Mouse (Mus musculus) testis, postnatal 10 days (tissue): ENCODE measurements around the gene Iffo2.

Experiments
- DNase-seq: peaks from one replicate; pipeline ENCODE4 v3.0.0; 2021; ENCODE audit warnings: low spot score

Iffo2 gene

GRCm38 (mm10) chr4:139606732-139607131 is 76.4 kb downstream of the Iffo2 start:
- DNase-seq, result no peak

DNA sequence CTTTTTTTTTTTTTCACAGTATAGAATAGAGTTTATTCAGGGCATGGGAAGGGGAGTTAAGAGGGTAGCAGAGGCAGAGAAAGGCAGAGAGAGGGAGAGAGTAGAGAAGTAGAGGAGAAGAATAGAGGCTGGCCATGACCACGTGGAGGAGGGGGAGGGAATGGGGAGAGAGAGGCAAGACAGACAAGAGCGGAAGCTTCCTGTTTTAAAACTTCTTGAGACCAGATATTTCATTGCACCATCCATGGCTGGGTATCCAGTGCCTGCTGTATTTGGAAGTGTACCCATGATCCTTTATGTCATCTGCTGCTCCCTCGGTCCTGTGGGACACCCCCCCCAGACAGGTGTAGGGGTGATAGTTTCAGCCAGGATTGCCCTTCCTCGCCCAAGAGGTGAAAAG is 78.6 kb downstream of the Iffo2 start:
- no peak for DNase-seq

GRCm38 (mm10) chr4:139610954-139611353 is 80.6 kb downstream of the Iffo2 start:
- no peak for DNase-seq

DNA sequence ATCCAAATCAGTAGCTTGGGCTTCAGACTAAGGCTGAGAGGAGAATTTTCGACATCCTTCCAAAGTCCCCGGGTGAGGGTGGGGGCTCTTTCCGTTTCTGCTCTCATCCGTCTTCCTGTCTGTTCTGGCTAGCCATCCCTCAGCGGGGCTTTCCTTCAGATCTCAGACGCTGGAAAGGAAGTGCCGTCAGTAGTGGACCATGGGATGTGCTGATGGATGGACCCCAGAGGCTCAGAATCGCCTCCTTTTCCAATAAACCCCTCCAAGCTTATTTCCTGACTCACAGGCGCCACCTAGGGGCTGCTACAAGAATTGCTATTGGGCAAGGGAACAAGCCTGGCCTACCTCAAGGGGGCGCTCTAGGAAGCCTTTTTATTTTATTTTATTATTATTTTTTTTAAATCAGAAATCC is 81.2 kb downstream of the Iffo2 start:
- DNase-seq, result peak; percentile 94

- DNase-seq, result no peak
Observed at GRCm38 (mm10) chr4:139614524-139615260, 84.3 kb downstream of the Iffo2 start.

DNA sequence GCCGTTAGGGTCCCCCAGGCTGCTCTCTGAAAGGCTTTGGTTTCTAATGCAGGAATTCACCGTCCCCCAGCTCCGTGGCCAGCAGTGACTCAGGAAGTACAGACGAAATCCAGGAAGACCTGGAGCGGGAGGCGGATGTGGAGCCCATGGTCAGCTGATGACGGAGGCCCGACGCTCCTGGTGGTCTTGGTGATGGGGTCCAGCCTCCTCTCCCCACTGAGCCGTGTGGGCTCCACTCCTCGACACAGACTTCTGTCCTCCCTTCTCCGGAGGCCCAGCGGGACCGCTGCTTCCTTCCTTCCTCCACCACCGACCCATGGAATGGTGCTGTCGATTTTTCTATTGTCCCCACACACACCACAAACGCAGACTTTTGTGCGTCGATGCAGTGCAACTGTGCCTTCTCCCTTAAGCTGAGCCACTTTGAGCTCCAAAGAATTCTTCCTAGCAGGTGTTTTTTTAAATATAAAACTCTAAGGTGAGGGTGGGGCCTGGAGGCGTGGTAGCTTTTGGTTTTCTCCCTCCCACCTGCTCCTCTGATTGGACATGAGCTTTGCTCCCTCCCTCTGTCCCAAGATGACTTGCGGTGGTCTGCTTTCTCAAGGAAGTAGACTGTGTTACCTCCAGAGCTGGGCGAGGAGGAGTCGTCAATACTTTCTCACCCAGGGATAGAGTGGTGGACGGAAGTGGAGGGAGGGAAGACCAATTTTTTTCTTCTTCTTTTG is 86.1 kb downstream of the Iffo2 start:
- DNase-seq, result no peak

DNA sequence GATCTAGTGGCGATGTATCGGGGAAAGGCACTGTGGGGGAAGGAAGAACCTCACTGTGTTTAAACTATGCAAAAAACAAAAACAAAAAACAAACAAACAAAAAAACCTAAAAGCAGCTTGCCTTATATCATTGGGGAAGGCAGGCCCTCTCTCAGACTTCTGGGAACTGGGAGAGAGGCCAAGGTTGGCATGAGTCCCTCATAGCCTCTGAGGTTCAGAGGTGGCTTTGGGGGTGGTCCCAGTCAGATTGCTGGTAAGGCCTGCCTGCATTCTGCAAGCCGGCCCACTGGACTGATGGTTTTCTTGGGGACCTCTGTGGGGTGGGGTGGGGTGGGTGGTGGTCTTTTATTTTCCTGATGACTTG is 86.6 kb downstream of the Iffo2 start:
- DNase-seq, result no peak

DNA sequence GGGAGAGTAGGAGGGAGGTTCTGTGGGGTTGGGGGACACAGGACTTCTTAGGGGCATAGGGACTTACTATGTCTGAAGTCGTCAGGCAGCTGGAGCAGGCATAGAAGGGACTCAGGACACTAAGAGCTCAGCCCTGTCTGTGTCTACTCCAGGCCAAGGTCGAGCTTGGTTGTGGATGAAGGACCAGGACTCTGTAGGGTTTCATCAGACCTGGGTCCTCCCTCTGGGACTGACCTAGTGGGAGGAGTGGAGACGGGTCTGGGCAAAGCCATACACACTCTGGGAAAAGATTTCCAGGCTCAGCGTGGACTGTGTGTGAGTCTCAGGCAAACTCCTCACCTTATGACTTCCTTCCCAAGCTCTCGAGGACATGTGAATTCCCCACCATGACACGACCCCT is 89.4 kb downstream of the Iffo2 start:
- DNase-seq, result no peak

- peak; percentile 88 for DNase-seq
Observed at GRCm38 (mm10) chr4:139622373-139623282, 92.3 kb downstream of the Iffo2 start, which contains the start of gene Aldh4a1. Gene Aldh4a1 (plus strand): TSS chr4:139622866.

DNA sequence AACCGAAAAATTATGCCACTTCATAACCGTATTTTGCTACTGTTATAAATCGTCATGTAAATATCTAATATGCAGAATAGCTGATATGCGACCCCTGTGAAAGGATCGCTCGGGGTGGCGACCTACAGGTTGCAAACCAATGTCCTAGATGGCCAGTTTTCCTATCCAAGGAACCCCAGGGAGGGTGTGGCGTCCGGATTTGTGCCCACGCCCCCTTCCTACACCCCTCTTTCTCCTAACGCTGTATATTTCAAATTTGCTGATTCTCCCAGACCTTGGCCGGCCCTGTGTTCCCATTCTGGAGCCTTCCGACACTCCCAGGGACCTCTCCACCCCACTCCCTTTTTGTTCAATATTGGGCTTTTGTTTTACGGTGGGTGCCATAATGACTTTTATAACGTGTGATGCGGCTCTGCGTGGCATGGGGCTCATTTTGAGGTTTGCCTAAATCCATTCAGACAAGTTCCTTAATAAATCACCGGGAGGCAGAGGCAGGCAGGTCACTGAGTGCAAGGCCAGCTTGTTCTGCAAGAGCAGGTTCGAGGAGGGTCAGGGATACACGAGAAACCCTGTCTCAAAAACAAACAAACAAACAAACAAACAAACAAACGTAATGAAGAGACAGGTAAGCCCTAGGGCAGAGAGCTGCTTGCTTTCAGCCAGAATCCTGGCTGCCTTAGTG is 93.2 kb downstream of the Iffo2 start:
- no peak for DNase-seq

- DNase-seq, result no peak
Observed at GRCm38 (mm10) chr4:139624116-139624489, 93.8 kb downstream of the Iffo2 start.

GRCm38 (mm10) chr4:139624706-139625105 is 94.4 kb downstream of the Iffo2 start:
- no peak for DNase-seq

GRCm38 (mm10) chr4:139627361-139627760 is 97.0 kb downstream of the Iffo2 start:
- DNase-seq, result no peak

- DNase-seq, result no peak
Observed at GRCm38 (mm10) chr4:139630171-139630570, 99.8 kb downstream of the Iffo2 start.

GRCm38 (mm10) chr4:139631141-139631540 is 100.8 kb downstream of the Iffo2 start:
- no peak for DNase-seq

DNA sequence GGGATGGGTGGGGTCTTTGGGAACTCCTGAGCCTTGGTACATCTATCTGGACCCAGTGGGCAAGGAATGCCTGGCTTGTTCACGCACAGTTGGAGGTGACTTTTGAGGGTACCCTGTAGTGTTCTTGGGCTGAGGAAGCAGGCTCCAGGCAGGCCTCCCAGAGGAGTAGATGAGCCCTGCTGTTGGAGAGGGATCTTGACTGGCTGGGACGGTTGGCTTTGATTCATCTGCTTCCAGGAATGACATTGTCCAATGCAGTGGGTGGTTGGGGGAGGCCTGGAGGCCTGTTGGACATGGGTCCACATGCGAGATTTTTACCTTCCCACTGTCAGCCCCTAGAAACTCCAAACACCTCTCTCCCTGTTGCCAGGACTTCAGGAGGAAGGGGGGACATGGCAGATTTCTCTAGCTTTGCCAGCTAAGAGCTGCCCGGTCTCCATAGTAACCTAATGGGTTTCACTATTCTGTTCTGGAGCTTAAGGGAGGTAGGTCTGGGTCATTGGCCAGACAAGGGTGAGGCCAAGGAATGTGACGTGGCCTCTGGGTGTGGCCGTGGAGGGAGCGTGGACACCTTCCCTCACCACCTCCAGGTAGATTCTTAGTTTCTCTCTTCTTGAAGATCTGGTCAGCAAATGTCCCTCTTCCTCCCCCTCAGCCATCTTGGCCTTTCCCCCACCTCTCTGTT is 101.4 kb downstream of the Iffo2 start:
- DNase-seq, result no peak

GRCm38 (mm10) chr4:139632254-139632580 is 101.9 kb downstream of the Iffo2 start:
- no peak for DNase-seq

DNA sequence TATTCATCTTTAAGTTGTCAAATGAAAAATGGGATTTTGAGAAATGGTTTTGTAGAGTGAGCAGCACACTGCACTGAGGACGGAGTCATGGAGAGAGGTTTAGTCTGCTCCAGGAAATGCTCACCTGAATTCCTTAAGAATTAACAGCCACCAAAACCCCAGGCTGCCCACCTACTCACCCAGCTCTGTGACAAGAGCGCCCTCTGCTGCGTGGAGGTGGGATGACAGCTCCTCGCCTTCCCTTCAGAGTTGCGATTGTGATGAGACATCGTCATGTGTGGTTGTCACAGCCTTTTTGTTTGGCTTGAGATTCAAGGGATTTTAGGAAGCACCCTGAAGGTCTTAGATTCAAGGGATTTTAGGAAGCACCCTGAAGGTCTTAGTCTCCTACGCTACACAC is 106.0 kb downstream of the Iffo2 start:
- DNase-seq, result peak; percentile 91

DNA sequence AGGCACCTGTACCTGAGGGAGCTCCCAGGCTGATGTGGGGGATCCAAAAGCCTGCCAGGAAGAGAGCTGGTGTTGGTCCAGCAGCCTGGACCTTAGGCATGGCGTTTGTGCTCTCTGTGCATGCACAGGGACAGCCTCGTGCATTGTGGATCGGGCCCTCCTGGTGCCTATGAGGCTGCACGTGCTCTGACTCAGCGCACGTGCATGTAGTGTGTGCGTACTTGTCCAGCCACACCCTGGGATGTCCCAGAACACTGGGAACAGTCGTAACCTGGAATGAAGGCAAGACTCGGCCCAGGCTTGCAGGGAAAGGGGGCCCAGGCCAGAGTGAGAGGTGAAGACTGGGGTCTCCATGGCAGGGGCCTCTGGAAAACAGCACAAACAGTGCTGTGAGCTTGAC is 107.5 kb downstream of the Iffo2 start:
- DNase-seq, result no peak

GRCm38 (mm10) chr4:139638356-139638755 is 108.0 kb downstream of the Iffo2 start:
- no peak for DNase-seq

DNA sequence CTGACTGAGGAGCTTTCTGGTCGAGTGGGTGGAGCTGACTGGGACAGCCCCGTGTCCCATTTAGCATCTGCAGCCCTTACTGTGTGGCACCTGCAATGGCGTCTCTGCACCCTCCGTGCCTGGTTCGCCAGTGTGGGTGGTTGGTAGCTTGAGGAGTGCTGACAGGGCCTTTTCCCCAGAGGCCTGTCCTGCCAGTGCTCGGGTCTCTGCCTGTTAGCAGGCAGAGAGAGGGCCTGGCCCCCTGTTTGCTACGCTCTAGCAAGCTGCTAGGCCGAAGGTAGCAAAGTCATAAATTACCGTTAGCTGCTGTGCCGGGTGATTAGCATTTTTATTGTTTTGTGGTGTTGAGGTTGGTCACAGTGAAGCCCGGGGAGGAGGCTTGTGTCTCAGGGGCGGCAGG is 109.5 kb downstream of the Iffo2 start:
- DNase-seq, result no peak

DNA sequence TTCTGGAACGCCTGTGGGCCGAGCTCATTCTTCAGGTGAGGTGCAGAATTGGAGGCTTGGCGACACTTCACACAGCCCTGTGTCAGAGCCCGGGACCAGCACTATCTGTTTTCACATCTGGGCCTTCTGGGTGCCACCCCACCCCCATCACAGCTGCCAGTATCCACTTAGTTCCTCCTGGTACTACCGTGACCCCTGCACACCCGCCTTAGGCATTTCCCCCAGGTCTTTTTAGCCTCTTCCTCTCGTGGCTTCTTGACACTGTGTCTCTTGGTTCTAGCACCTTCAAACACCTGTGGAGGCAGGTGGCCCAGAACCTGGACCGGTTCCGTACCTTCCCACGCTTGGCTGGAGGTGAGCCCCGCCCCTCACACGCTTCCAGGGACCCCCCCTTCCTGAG is 110.0 kb downstream of the Iffo2 start:
- DNase-seq, result no peak
